Mouse (Mus musculus) cerebellum, postnatal 36 days (tissue): ENCODE measurements around the gene Nosip.
"Not testable (repeated sequence)": the region's sequence is repeated elsewhere in the genome, so short reads cannot be mapped to it uniquely, and the experiment has no call there.

Experiments used
- DNase-seq, 2 experiments: peaks; one replicate each; pipeline ENCODE4 v3.0.0; 2021 to 2022; ENCODE audit warnings: mixed read lengths in 2 of 2

Nosip gene

GRCm38 (mm10) chr7:45062239-45062835, at the start of gene Nosip, which contains the start of gene Prrg2:
TSS of gene Nosip (plus strand) at chr7:45062429.
TSS of gene Prrg2 (minus strand) at chr7:45062677.
- peak; percentile 94 to 98 for DNase-seq

DNA sequence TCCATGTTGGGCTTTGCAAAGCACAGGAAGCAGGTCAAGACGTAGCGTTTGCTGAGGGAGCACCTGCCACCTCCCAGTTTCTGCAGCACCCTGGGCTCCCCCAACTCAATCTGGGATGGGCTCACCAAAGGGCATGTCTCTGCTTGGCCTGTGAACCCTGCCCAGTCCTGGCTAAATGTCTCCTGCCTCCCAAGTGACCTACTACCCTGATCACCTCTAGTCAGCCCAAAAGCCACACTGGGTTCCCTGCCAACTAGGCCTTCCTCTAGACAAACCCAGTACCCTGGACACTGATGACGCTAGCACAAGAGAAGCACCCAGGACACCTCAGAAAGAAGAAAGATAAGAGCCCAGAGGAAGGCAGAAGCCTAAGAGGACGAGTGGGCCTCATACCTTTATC, 49.4 kb upstream of the Nosip start:
- no peak for DNase-seq

GRCm38 (mm10) chr7:45013366-45014095, 48.7 kb upstream of the Nosip start:
- no peak for DNase-seq

- no peak for DNase-seq
These were observed 48.2 kb upstream of the Nosip start for GRCm38 (mm10) chr7:45014096-45014451.

GRCm38 (mm10) chr7:45015344-45015956, 46.8 kb upstream of the Nosip start:
- DNase-seq, result no peak

DNA sequence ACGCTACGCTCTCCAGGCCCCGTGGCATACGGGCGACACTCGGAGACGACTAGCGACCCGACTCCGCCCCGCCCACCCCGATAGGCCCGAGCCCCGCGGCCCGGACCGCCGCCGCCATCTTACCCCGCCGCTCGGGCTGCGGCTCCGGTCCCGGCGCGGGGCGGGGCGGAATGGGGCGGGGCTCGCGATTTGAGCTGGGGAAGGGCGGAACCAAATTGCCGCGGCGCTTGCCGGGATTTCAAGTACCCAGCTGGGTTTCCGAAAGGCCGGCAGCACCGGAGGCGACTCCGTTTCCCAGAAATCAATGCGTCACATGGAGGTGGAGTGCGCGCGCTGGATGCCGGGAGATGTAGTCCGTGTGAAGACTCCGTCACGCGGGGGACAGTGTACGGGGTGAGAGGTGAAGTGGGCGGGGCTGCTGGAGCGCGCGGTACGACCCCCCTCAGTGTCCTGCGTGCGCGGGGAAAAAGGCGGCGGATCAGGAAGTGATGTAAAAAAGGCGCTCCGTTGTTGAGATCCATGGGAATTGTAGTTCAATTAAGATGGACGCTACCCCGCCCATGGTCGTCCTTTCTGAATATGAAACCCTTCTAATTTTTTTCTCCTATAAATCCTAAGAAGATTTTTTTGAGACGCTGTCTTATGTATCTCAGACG, 46.1 kb upstream of the Nosip start, which contains the start of gene Scaf1:
TSS of gene Scaf1 (minus strand) at position 407 of the 656 bp plus-strand sequence.
- DNase-seq, result peak; percentile 99

DNA sequence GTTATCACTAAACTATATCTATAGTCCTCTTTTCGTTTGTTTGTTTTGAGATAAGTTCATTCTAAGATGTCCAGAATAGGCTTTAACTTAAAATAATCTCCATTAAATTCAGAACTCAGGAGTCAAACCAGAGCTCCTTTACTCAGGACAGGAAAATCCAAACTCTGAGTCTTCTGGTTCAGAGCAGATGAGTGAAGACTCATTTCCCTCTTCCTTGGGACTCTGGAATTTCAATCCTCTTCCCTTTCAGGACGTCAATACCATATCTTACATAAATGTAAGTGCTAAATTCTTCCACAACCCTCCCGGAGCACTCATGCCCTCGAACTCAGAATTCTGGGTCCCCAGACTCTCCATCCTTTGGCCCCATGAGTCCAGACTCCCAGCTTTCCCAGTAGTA, 45.5 kb upstream of the Nosip start:
- no peak for DNase-seq

DNA sequence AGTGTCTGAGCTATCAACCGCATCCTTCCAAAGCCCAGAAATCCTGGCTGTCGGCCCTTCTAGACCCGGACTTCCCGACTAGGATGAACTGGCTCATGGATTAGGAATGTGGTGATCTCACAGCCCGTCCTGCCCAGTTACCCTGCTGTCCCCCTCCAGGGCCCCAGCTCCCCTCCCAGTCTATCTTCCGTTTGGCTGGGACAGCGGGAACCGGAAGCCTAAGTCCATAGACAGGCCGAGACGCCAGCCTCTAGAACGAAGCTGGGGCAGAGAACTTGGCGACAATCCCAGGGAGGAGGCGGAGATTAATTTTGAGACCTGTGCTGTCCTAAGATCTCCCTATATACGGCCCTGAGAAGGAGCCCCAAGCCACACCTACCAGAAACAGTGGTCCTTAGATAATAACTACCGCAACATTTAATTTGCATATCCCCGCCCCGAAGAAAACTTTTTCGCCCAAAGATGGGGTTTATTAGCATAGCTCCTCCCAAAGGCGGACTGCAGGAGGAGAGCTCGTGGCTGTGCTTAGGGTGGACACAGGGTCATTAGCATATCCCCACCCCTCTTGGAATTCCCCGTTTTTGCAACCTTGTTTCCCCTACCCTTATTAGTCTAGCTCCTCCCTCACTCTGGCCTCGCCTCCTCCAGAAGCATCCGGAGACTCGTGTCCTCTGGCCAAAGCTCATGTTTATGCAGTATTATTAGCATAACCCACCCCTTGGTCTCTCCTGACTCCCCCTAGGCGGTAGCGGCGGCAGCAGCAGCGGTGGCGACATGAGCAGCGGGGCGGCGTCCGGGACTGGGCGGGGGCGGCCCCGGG, 44.8 kb upstream of the Nosip start, which contains the start of gene Rras:
TSS of gene Rras (plus strand) at position 720 of the 820 bp plus-strand sequence.
- DNase-seq, result peak; percentile 69 to 71

DNA sequence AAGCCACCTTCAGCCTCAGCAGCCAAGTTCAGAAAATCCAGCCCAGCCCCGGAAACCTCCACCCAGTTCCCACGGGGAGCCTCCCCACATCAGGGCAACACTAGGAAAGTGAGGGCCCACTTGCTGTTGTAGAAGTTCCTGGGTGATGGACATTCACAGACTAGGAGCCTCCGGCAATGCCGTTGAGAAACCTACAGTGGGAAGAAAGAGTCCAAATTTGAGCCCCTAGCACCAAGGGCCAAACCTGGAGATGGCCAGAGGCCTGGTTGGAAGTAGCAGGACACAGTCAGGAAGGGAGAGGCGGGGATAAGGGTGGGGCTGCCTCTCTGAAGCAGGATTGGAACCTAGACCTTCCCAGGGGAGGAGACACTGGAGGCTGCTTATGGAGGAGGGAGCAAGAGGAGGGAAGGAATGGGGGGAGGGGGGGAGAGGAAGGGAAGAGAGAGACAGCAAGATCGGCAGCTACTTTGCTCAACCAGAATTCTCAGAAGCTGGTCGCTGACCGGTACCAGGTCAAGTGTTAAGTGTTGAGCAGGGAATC, 43.1 kb upstream of the Nosip start:
- DNase-seq, result no peak

DNA sequence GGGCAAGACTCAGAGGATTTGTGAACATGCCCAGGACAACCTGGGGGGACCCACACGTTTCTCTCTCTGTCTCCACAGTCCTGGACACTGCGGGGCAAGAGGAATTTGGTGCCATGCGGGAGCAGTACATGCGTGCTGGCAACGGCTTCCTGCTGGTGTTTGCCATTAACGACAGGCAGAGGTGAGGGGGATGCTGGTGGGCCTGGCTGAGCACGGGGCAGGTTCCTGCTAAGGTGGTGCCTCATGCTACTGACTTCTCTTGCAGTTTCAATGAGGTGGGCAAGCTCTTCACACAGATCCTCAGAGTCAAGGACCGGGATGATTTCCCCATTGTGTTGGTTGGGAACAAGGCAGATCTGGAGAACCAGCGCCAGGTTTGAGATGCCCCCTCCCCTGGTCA, 42.0 kb upstream of the Nosip start:
- no peak for DNase-seq

DNA sequence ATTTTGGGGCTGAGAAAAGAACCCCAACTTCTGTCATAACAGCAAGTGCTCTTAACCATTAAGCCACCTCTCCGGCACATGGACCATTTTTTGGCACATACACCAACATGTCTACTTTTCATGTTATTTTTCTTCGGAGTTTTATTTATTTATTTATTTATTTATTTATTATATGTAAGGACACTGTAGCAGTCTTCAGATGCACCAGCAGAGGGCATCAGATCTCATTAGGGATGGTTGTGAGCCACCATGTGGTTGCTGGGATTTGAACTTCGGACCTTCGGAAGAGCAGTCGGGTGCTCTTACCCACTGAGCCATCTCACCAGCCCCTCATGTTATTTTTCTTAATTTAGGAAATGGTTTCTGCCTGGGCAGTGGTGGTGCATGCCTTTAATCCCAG, 38.5 kb upstream of the Nosip start:
- not testable (repeated sequence) for DNase-seq

GRCm38 (mm10) chr7:45024281-45025248, 37.7 kb upstream of the Nosip start:
- DNase-seq, result no peak

- no peak for DNase-seq
These were observed 36.5 kb upstream of the Nosip start for GRCm38 (mm10) chr7:45025601-45026220.

GRCm38 (mm10) chr7:45026256-45026655, 36.0 kb upstream of the Nosip start:
- DNase-seq, result no peak

GRCm38 (mm10) chr7:45027761-45028160, 34.5 kb upstream of the Nosip start:
- DNase-seq, result no peak

DNA sequence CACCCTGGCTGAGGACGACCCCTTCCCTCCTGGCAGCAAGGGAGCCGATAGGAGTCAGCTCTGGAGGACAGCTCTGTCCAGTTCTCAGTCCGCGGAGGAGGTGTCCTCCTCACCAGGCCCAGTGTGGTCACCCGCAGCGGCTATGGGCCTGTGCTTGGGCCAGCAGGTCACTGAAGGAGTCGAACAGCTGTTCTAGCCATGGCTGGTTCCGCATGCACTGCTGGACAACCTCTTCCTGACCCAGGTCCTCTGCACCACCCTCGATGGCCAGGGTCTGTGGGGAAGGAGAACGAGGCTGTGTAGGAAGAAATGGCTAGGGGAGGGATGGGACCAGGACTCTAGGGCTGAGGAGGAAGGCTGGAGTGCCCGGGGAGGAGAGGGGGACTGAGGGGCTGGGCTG, 33.9 kb upstream of the Nosip start:
- no peak for DNase-seq

GRCm38 (mm10) chr7:45029995-45030394, 32.2 kb upstream of the Nosip start:
- no peak for DNase-seq

DNA sequence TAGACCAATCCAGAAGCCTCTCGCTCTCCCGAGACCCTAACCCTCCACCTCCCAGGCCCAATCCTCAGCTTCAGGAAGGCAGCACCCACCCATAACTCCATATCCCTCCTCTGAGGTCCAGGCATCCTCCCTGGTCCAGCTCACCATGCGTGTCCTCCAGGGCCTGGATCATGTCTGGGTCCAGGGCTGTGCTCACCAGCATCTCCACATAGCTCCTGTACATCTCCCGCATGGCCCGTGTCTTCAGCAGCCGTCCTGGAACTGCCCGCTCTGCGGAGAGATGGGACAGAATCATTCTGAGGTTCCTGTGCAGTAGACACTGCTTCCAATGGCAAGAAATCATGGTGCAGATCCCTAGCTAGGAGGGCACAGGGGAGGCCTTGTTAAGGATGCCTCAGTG, 31.4 kb upstream of the Nosip start:
- DNase-seq, result no peak

GRCm38 (mm10) chr7:45033722-45034359, 28.4 kb upstream of the Nosip start:
- DNase-seq, result no peak

DNA sequence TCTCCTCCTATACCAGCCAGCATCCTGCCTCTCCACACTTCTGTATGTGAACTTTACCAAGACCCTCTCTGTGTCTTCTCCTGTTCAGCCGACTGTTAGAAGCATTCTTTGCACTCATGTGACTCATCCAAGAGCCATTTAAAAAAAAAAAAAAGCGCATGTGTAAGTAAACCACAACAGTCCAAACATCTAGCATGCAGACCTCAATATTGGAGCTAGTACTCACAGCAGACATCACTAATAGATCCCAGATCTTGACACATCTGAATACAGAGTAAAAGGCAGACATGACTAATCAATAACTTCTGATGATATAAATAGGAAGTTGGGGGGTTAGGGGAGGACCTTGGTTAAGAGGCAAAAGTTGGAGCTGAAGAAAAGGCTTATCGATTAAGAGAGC, 26.6 kb upstream of the Nosip start:
- DNase-seq, result no peak
